Mouse (Mus musculus) monocyte, adult 2 months (primary cell): ENCODE results near the gene Kcne1.
A peak's percentile ranks its signal among the peaks of the same experiment; 100 is the strongest.

Source experiments
- DNase-seq, 2 experiments: peaks; one replicate each; pipeline ENCODE4 v3.0.0; 2022; ENCODE audit warnings: low spot score in 2 of 2, low read depth in 1 of 2

Gene Kcne1

DNA sequence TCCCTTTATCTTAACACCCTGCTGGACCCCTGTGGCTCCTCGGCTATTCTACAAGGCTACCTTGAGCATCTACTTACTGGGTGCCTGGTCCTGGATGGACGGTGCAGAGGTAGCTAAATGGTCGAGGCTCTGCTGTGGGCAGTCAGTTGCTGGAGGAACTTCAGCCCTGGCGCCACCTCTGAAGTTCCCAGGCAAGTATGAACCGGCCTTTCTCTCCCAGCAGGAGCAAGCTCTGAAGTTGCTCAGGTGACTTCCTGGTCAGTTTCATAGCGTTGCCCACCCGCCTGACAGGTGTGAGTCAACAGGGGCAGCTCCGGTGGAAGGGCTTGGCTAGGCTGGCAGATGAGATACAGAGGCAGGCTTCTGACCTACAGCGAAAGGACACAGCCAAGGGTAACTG is at the start of gene Kcne1:
Kcne1 (minus strand) TSS at position 240 of the 400 bp plus-strand sequence.
- no peak for DNase-seq

DNA sequence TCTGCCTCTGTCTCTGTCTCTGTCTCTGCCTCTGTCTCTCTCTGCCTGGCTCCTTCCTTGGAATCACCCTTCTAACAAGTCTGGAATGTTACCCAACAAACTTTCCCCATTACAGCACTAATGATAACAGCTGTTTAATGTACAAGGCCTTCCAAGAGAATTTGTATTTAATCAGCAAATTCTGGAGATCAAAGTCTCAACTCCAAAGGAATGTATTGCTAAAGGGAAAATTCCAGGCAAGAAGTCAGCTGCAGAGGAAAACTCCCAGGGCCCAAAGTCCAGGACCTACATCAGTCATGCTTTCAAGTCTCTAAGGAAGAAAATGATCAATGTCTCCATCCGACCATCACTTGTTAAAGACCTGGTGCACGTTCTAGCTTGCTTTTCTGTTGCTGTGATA is 48.6 kb upstream of the Kcne1 start:
- DNase-seq = no peak

- DNase-seq = no peak
Observed at GRCm38 (mm10) chr16:92404141-92404540, 44.9 kb upstream of the Kcne1 start.

DNA sequence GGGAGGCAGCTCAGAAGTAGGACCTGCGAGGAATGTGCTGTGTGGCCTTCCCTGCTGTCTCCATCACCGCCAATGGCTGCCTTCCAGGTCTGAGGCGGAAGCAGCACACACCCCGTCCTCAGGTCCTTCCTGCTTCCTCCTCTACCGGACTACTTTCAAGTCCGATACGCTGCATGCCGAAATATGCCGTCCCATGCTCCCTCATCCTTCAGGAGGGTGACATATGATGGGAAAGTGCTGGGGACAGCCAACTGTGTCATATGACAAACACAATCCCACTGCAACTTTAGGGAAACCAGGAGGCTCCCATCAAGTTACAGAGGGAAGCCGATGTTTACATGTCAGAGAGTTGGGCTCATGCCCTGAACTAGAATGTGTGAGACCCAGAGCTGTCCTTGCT is 43.8 kb upstream of the Kcne1 start:
- no peak for DNase-seq

DNA sequence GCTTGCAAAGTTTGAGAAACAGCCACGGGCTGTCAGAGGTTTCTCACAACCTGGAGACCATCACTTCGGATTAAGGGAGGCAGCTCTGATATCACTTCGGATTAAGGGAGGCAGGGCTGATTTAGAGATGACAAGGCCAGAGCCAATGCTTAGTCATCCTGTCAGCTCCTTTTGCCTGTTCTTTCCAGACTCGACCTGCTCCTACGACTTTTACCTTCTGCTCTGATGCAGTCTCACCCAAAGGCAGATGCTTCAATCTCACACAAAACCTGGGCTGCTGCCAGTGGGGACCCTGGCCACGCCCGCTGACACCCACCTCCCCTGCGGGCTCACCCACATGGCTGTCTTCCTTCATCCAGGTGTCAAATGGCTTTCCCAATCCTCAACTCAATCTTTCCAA is 42.9 kb upstream of the Kcne1 start:
- DNase-seq = no peak

DNA sequence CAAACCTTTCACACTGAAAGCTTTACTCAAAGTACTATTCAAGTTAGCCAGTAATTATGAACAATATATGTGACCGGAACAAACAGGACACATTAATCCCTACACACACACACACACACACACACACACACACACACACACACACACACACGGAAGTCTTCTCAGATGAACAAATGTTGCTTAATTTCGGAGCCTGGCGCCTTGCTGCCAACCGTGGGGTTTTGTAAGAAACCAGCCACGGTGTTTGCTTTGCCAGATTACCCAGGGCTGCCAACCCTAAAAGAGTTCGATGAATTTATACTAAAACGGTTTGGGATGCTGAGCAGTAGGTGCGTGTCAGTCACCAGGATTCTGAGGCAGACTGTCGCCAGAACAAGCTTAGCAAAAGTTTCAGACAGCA is 41.9 kb upstream of the Kcne1 start:
- DNase-seq = no peak

GRCm38 (mm10) chr16:92399490-92400458 is 40.5 kb upstream of the Kcne1 start:
- peak in 1 of 2 experiments; percentile 22 for DNase-seq

DNA sequence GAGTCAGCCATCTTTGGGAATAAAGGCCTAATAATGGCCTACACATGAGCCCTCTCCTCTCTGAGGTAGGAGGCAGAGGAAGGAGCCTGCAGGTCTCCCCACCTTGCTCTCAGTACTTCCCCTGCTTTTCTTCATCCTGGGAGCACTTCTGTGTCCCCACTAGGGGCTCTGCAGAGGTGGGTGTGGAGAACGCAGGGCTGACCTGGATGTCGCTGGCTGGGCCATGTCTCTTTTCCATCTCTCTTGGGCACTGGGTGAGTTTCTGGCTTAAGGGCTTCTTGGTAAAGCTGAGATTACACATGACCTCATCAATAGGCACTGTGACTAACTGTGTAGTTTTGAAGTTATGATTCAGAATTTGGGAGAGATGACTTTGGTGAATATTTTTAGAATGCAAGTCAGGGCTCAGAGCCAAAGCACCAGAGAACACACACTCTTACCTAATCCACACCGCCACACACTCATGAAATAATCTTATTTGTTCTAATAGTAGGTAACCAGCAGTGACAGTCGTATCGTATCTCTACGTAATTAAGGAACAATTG is 39.4 kb upstream of the Kcne1 start:
- no peak for DNase-seq

GRCm38 (mm10) chr16:92397745-92398573 is 38.7 kb upstream of the Kcne1 start:
- DNase-seq = no peak

- DNase-seq = no peak
Observed at GRCm38 (mm10) chr16:92393732-92394131, 34.5 kb upstream of the Kcne1 start.

- DNase-seq = no peak
Observed at GRCm38 (mm10) chr16:92387692-92388091, 28.4 kb upstream of the Kcne1 start.

GRCm38 (mm10) chr16:92385062-92385461 is 25.8 kb upstream of the Kcne1 start:
- DNase-seq = peak; percentile 12 to 48

DNA sequence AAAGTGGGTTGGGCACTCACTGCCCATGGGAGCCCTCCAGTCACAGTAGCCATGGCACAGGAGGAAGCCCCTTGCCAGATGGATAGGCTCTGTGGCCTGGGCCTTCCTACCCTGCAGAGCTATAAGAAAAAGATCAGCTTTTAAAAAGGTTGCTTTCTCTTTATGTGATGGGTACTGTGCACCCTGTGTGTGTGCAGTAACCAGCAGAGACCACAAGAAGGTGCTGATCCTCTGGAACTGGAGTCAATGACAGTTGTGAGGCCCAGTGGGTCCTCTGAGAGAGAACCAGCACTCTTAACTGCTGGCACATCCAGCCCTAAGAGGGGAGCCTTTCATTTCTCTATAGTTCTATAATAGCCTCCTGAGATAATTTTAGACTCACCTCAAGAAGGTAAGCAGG is 24.1 kb upstream of the Kcne1 start:
- DNase-seq = no peak

DNA sequence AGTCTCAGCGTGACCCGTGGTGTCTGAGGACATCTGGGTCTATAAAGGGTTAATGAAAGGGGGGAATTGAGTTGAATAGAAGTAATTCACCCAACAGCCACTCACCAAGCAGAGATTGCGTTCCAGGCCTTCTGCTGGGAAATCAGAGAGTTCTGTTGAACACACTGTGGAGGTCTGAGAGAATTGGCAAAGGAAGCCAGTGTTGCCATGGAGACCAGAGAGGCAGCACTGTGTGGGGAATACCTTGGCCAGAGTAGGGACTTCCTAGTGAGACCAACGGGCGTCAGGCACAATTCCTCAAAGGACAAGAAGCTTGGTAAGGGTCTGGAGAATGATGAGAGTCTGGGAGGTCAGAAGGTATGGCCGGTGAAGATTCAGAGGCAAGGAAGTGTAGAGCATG is 23.2 kb upstream of the Kcne1 start:
- DNase-seq = no peak

- DNase-seq = no peak
Observed at GRCm38 (mm10) chr16:92381092-92381491, 21.8 kb upstream of the Kcne1 start.

- no peak for DNase-seq
Observed at GRCm38 (mm10) chr16:92376976-92377375, 17.7 kb upstream of the Kcne1 start.

GRCm38 (mm10) chr16:92371623-92372022 is 12.4 kb upstream of the Kcne1 start:
- DNase-seq = no peak

GRCm38 (mm10) chr16:92369260-92369659 is 10.0 kb upstream of the Kcne1 start:
- no peak for DNase-seq

DNA sequence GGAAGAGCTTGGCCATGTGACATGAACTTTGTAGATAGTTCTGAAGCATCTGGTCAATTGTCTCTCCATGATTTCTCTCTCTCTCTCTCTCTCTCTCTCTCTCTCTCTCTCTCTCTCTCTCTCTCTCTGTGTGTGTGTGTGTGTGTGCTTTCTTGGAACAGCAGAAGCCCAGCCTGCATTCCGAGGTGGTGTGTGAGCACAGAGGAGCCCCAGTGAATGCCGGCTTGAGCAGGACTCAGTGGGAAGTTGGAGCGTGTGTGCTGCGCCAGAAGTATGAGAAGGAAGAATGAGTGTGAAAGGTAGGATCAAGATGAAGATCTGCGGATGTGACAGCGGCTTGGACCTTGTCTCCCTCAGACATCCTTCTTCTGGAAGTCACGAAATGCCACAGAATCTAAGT is 6.2 kb upstream of the Kcne1 start:
- no peak for DNase-seq

DNA sequence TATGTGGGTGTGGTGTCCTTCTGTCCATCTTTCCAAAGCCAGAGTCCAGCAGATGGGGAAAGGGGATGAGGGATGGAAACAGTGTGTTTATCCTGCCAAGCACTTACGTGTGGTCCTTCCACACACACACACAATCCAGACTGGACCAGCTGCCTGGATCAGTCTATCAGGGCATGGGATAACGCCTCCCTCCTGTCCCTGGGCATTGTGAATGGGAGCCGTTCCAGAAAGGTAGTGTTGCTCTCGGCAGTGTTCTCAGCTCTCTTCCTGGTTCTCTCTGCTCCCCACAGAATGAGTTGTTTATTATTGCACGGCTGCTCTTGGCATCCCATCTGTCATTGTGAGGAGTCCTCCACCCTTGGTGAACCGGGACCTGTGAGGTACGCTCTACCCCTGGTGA is 1.4 kb upstream of the Kcne1 start:
- no peak for DNase-seq

DNA sequence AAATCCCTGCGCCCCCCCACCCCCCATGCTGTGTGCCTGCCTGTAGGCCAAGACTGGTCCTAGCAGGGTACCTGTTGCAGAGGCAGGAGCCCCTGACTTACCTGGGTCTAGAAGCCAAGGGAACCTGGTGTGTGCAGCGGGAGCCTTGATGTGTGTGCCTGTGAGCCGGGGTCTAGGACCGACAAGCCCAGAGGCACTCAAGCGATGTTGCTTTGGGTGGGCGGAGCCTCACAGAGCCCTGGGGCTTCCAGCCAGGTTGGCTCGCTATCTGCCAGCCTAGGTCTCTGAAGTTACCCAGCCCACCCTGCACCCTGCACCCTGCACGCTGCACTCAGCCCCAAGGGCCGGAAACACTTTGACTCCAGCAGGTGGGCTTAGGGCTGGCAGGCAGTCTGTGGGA is 534 bp downstream of the Kcne1 start:
- DNase-seq = no peak

DNA sequence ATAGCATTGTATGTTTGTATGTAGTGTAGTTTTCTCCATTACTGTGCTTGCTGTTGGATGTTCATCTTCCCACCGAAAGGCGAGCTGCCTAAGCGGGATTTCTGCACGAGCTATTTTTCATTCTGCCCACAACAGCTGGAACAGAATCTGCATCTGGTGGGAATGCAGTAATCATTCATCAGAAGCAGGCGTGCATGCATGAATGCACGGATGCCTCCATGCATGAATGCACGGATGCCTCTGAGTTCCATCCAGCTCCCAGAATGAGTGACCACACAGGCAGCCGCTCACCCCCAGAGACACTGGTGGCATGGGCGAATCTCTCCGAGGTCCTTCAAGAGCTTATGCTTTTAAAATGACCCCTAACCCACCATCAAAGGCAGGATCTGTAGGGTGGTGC is 1.7 kb downstream of the Kcne1 start:
- no peak for DNase-seq
